Mouse (Mus musculus): ENCODE measurements around the gene Slc9a9.

The Slc9a9 gene

DNA sequence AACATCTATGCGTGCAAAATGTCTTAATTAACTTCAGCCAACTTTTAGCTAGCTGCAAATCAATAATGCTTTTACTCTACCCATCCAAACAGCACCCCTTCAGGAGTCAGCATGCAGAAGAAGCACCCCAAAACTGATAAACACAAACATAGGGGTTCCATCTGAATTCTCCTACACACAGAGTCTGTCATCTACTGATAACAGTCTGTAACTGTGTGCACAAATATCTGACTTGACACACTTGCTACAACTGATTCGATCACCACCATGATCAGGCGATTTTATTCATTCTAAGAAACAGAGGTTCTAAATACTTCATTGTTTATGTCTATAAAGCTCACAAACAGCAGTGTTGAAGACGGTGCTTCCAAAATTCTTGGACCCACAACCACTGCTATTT, 171.3 kb downstream of the Slc9a9 start:
- DNase-seq, result no peak

GRCm38 (mm10) chr9:94844176-94844575, 174.5 kb downstream of the Slc9a9 start:
- no peak for DNase-seq

DNA sequence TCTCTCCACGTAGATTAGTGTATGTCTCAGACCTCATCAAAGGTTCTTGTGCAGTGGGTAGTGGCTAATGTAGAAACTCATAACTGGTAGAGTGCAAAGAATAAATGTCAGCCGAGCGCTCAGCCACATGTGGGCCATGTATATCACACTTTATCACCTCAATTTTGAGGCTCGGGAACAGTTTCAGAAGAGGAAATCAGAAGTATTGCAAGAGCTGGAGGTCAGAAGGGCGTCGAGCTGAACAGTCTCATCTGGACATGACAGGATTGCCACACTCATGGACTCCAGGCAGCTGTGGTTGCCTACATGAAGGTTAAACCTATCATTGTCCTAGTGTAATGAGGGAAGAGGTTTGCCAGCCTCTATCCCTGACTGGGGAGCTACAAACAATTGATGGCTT, 177.9 kb downstream of the Slc9a9 start:
- DNase-seq, result no peak

GRCm38 (mm10) chr9:94851550-94851949, 181.8 kb downstream of the Slc9a9 start:
- no peak for DNase-seq

DNA sequence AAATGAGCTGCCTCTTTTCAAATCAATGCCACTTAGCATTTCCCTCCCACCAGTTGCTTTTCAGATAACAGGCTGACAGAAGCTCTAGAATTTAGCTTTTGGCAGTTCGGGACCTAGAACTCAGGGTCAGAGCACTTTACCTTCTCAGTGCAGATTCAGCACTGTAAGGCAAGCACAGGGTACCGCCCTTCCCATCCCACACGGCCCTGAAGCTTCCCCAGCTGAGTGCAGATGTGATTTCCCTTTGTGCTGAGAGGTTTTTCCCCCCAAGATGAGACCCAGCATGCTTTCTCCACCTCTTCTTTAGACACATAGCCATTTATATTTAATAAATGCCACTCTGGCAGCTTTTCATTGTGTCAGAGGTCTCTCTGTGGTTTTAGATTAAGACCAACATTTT, 186.4 kb downstream of the Slc9a9 start:
- DNase-seq, result no peak

- no peak for DNase-seq
Observed at GRCm38 (mm10) chr9:94868557-94868956, 198.8 kb downstream of the Slc9a9 start.

- no peak for DNase-seq
Observed at GRCm38 (mm10) chr9:94869023-94869799, 199.5 kb downstream of the Slc9a9 start.

DNA sequence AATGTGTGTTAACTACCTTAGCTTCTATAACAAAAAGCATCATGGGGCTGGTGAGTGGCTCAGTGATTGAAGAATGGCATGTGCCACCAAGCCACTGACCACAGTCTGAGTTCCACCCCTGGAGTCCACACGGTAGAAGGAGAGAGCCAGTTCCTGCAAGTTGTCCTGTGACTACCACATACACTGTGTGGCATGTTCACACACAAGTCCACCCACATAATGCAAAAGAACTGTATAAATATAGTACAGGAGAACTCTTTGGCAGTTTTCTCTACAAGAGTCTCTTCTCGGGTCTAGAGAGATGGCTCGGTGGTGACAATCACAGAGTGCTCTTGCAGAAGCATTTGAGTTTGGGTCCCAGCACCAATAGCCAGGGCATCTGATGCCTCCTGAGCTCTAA, 212.8 kb downstream of the Slc9a9 start:
- DNase-seq, result no peak

- DNase-seq, result no peak
Observed at GRCm38 (mm10) chr9:94883435-94883834, 213.7 kb downstream of the Slc9a9 start.

DNA sequence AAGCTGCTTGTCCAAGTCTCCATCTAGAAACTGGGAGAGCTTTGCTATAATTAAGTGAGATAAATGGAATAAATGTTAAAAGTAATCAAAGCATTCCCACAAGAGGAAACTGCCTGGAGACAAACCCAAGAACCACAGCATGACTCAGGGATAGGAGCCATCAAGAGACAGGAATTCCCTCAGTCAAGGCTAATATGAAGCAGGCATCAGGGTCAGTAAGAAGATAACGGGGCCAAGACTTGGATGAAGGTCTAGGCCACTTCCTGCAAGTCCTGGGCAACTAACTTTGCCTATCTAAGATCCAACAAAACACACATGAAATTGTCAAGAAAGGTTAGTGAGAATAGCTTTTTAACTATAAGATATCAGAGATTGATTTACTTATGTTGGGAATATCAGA, 215.4 kb downstream of the Slc9a9 start:
- no peak for DNase-seq

- no peak for DNase-seq
Observed at GRCm38 (mm10) chr9:94889647-94890046, 219.9 kb downstream of the Slc9a9 start.

- DNase-seq, result no peak
Observed at GRCm38 (mm10) chr9:94895882-94896281, 226.2 kb downstream of the Slc9a9 start.

DNA sequence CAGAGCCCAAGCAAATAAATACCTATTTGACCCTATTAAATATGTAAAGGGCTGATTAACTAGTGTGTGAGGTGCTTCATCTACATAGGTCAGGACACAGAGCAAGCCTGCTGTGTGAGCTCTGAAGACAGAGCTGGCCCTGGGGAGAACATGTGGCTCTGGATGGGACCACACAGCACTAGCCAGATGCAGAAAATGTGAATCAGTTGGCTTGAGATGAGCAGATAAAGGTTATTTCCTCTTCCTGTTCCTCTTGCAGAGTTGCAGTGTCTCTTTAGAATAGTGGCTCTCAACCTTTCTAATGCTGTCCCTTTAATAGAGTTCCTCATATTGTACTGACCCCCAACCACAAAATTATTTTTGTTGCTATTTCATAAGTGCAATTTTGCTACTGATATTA, 234.5 kb downstream of the Slc9a9 start:
- no peak for DNase-seq

DNA sequence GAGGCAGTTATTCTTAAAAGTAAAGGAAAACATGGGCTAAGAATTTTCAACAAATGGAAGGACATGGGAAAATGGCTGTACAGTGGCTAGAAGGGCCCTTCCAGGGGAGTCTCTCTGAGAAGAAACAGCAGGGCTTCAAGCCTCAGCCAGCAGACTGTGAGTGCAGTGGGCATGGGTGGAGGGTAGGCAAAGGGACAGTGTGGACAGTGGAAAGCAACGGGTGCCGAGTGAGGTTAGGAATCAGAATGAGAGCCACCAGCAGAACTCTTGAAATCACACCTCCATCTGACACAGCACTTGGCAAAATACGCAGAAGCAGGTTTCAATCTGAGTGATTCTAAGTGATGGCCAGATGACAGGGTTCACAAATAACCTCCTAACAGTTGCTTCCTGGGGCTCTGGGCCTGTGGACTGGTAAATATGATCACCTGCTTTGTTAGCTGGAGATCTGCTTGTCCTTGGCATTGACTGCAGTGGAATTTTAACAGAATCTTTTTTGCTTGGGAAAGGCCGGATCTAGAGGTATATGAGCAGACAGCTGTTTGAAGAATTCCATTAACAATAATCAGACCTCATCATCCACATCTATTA, 237.4 kb downstream of the Slc9a9 start:
- no peak for DNase-seq

- DNase-seq, result no peak
Observed at GRCm38 (mm10) chr9:94912071-94912470, 242.4 kb downstream of the Slc9a9 start.

DNA sequence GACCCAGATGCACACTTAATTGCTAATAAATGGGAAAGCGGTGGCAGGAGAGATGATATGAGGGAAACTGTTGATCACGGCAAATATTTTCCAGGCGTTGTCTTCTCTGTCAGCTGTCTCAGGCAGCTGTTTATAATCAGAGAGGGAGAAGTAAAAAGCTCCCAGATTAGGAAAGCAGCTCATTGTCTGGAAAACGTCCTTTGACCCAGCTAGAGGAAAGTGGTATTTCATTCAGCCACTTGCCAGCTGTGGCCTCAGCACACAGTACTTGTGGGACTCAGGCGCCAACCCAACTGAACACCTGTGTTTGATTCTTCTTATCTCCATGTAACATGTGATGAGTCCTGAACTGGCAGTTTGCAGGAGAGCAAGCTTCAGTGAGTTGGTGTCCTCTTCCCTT, 252.4 kb downstream of the Slc9a9 start:
- no peak for DNase-seq

DNA sequence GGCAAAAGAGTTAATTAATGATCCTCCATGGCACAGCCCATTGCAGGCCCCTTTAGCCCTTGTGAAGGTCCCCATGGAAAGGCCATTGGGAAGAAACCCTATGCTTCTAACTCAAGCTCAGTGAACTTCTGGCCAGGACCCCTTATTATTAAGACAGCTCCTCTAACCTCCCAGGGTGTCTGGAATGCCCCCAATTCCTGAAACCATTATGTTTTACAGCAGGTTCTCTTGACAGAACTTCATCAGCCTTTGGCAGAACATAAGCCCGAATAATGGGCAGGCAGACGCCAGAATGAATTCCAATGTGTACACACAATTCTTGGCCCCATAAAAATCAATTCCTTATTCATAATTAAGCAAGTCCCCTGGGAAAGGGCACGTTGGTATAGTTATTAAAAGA, 256.1 kb downstream of the Slc9a9 start:
- DNase-seq, result no peak

GRCm38 (mm10) chr9:94927101-94927500, 257.4 kb downstream of the Slc9a9 start:
- DNase-seq, result peak; percentile 9

DNA sequence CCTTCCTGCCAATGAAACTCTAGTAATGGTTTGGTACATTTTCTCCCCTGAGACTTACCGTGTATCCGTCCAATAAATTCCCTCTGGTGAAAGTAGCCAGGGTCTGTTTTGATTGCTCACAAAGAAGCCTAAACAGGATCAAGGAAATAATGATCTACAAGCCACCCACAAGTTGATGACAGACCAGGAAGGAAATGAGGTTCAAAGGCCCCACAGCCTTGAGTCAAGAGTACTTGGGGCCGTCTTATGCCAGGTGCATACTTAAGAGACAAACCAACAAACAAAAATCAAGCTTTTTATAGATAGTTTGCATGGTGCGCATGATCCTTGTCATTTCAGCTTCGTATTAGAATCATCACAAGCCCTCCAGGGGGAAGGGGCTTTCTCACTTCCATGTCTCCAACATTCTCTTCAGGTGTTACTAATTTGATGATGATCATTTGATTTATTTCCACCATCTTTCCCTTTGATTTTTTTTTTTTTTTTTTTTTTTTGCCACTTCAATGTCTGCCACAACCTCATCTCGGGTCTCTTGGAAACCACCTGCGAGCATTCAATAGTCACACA, 275.9 kb downstream of the Slc9a9 start:
- DNase-seq, result no peak

DNA sequence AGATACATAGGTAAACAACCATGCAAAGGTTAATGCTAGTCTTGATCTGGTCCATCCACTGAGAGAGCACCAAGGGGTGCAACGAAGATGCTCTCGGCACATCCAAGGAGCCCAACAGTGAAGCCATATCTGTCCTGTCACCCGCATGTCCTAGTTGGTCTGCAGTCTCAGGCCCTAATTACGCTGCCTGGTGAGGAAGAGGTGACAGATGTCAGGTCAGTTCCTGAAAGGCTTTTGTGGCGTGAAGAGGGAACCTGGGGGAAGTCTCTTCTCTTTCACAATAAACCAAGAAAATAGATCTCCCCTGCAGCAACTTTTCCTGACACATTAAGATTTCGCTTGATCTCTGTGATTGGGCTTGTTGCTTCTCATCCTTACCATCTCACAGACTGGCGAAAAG, 277.5 kb downstream of the Slc9a9 start:
- DNase-seq, result no peak

DNA sequence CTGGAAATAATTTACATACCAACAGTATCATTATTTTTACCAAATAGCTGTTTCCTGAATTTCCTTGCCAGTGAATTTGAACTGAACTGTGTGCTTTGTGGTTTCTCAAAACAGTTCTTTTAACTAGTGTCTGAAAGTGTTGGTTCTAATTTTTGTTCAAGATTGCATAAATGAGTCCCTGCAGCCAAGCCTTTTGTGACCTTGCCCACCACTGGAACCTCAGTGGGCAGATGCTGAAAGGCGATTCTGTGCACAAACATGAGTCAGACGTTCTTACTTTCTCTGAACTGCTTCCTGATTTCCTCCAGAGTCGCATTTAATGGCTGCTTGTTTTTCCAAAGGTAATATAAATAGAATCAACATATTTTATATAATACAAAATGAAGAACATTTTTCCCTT, 281.0 kb downstream of the Slc9a9 start:
- DNase-seq, result no peak

GRCm38 (mm10) chr9:94955645-94956044, 285.9 kb downstream of the Slc9a9 start:
- DNase-seq, result no peak

GRCm38 (mm10) chr9:94958382-94958781, 288.7 kb downstream of the Slc9a9 start:
- DNase-seq, result no peak

- DNase-seq, result no peak
Observed at GRCm38 (mm10) chr9:94968596-94969120, 298.9 kb downstream of the Slc9a9 start.

Measured in right cerebral cortex, postnatal 14 days (tissue).